Mouse (Mus musculus): ENCODE data around the gene a. TPM values are rescaled to one million over a fixed set of nuclear protein-coding genes. Genes with fewer than 3 reads are reported as not detected.
"Not testable (repeated sequence)": the region's sequence is repeated elsewhere in the genome, so short reads cannot be mapped to it uniquely, and the experiment has no call there.

The a gene
- total RNA-seq, 1 experiment from 2014 or later = not detected

DNA sequence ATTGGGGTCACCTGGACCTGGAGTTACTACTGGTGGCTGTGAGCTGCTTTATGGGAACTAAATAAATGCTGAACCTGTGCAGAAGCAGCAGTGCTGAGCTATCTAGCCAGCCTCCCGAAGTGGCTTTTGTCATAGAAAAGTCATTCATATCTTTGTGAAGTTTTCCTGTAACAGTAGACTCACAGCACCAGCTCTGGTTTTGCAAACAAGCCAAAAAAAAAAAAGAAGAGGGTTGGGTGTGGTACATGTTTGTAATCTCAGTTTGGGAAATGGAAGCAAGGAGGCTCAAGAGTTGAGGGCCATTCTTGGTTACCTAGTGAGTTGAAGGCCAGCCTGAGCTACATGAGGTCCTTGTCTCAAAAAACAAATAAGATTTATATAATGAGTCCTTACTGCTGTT, 29.1 kb downstream of the a start:
- ATAC-seq (replicated peaks; ENCODE audit: insufficient number of reproducible peaks, low FRiP score, low TSS enrichment, poor library complexity, severe bottlenecking) = no peak

DNA sequence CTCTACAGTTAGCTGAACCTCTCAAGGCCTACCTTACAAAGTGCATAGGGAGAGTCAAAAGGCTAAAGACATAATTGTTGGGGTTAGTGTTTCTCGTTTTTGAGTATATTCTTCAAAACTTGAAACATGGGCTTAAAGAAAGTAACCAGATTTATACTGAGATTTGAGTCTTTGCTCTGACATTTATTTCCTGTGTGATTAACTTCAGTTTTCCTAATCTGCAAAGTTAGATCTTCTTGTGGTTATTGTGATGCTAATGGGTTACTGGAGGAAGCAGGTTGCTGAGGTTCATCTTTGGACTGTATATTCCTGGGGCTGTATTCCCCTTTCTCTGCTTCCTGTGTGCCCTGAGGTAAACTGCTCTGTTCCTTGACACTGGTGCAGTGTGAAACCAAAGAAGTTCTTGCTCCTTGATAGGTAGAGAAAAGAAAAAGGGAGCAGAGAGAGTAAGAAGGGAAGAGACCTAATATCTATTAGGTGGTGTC, 34.9 kb downstream of the a start:
- no peak for ATAC-seq (replicated peaks; ENCODE audit: insufficient number of reproducible peaks, low FRiP score, low TSS enrichment, poor library complexity, severe bottlenecking)

DNA sequence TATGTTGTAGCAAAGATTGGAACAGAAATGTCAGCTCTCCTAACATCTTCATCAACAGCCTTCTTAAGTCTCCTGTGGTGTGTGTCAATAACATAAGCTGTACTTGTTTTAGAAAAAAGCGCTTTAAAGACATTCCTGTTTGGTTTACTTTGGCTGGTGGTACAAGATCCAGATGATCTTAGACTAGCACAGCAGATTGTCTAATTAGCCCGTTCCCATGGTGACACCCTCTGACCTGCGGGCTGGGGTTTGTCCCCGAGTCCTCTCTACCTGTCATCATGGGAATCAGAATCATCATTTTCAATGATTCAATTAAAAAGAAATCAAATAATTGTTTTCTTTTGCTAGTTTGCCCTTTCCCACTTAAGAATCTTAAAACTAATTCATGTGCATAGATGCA, 36.3 kb downstream of the a start:
- no peak for ATAC-seq (replicated peaks; ENCODE audit: insufficient number of reproducible peaks, low FRiP score, low TSS enrichment, poor library complexity, severe bottlenecking)

DNA sequence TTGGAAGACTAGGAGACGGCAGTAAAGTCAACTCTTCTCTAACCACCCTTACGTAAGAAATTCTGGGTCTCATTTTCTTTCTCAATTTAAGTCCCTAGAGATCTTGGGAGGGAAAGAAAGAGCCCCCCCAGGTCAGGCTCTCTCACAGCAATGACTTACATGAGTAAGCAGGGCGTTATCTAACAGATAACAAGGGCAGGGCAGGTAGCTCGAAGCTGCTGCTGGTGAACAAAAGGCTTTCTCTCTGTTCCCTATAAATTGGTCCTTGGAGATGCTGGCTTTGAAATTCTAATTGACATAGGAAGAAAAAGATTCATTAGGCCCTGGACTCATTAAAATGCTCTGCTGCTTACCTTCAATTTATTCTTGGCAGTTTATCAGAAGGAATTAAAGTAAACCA, 41.3 kb downstream of the a start:
- no peak for ATAC-seq (replicated peaks; ENCODE audit: insufficient number of reproducible peaks, low FRiP score, low TSS enrichment, poor library complexity, severe bottlenecking)

DNA sequence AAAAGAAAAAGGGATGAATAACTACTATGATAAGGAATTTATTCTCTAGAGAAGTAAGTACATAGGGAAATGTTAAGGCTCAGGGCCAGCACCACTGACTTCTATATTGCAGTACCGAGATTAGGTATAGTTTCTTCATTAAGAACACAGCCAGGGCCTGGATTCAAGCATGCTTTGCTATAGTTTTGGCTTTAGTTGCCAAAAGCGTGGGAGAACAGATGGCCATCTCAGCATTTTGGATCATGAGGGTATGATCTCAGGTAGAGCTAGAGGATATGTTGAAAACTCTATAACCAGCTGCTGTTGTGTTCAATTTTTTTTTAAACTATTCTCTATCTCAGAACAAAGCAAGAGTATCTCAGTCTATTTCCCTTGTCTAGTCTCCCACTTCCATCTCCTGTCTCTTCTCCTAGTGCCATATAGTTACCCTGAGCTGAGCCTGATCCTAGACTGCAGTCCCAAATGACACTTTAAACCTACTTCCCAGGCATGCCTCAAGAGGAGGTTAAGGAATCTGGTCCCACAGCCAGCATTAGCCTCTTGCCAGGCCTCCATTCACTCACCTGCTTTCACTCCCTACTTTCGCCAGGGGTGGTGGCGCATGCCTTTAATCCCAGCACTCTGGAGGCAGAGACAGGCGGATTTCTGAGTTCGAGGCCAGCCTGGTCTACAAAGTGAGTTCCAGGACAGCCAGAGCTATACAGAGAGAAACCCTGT, 43.1 kb downstream of the a start:
- ATAC-seq (replicated peaks; ENCODE audit: insufficient number of reproducible peaks, low FRiP score, low TSS enrichment, poor library complexity, severe bottlenecking) = no peak

DNA sequence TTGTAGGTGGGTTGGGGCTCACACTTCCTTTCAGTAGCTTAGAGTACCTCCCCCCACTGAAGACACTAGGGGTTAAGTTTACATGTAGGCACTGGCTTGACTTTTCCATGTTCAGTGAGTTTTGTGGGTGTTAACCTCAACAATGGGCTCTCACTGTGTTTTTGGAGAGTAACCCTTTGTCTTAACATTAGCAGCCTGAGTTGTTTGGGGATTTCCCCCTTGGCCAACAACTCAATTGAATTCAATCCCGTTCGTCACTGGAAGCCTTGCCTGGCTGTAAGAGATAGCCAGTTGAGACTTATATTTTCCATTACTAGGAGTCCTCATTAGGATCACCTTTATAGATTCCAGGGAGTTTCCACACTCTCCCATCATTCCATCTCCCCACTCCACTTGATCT, 45.3 kb downstream of the a start:
- no peak for ATAC-seq (replicated peaks; ENCODE audit: insufficient number of reproducible peaks, low FRiP score, low TSS enrichment, poor library complexity, severe bottlenecking)

DNA sequence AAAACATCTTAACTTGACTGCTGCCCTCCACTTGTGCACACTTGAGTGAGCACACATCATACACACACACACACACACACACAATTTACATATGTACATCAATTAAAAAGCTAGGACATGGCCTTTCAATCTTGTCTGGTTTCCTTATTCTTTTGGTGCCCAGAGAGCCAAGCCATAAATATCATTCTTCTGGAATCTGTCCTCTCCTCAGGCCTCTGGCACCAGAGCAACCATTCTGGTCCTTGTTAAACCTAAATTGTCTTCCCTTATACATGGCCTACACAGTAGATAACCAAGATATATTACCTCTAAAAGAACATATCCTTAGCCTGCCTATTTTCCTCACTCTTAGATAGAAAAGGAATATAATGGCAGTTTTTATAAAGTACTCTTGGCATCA, 56.9 kb downstream of the a start:
- ATAC-seq (replicated peaks; ENCODE audit: insufficient number of reproducible peaks, low FRiP score, low TSS enrichment, poor library complexity, severe bottlenecking) = no peak

DNA sequence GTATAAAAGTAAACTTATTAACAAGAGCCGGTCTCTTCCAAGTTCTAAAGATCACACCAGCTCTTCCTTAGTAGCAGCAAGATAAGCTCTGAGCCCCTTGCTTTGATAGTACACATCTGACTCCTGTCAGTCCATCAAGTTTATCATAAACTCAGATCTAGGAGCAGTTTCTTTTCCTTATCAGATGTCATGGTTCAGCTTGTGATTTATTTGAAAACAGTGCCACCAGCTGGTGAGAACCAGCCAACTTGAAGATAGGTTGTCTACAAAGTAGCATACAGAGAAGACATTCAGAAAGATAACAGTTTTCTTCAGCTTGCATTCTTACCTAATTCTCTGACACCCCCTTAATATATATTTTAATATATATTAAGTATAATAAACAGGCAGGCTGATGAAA, 64.2 kb downstream of the a start:
- 0 out of 2 replicates have a peak, but pooled peaks have one; percentile 71 for ATAC-seq (replicated peaks; ENCODE audit: insufficient number of reproducible peaks, low FRiP score, low TSS enrichment, poor library complexity, severe bottlenecking)

DNA sequence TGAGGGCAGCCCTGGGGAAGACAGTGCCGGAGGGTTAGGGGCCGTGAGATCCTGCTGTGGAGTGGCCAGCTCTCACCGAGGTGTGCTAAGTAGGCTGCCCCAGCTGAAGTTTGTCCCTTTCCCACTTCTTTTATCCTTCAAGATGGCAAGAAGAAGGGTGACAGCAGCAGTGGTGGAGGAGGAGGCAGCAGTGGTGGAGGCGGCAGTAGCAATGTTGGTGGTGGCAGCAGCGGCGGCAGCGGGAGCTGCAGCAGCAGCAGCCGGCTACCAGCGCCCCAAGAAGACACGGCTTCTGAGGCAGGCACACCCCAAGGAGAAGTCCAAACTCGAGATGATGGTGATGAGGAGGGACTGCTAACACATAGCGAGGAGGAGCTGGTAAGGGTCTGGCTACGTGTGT, 72.5 kb downstream of the a start:
- ATAC-seq (replicated peaks; ENCODE audit: insufficient number of reproducible peaks, low FRiP score, low TSS enrichment, poor library complexity, severe bottlenecking) = no peak

DNA sequence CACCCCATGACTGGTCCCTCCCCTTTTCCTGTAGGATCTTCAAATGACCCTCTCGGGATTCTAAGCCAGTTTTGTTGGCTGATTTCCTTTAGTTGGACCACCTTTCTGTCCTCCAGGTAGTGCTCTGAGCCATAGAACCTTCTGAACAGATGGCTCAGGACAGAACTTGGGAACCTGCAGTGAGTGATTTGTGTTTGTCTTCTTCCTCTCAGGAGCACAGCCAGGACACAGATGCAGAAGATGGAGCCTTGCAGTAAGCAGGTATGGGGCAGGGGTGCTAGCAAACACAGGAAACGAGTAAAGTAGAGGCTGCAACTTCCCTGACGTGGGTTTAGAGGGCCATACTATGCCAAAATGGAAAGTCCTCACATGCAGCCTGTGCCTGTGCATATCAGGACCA, 74.5 kb downstream of the a start:
- ATAC-seq (replicated peaks; ENCODE audit: insufficient number of reproducible peaks, low FRiP score, low TSS enrichment, poor library complexity, severe bottlenecking) = no peak

DNA sequence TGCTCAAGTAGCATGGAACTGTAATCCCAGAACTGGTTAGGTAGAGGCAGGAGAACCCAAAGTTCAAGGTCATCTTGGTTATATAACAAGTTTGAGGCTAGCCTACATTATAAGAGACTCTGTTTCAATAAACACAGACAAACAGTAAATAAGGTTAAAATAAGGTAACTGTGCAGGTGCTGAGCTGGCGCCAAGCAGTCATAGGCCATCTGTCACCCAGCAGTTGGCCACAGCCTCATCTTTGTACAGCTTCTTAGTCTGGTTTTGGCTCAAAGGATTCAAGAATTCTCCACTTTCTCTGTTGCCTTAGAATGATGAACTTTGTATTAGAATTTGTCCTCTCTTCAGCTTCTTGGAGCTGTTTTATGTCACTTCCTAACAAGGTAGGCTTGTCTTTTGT, 76.9 kb downstream of the a start:
- ATAC-seq (replicated peaks; ENCODE audit: insufficient number of reproducible peaks, low FRiP score, low TSS enrichment, poor library complexity, severe bottlenecking) = no peak

DNA sequence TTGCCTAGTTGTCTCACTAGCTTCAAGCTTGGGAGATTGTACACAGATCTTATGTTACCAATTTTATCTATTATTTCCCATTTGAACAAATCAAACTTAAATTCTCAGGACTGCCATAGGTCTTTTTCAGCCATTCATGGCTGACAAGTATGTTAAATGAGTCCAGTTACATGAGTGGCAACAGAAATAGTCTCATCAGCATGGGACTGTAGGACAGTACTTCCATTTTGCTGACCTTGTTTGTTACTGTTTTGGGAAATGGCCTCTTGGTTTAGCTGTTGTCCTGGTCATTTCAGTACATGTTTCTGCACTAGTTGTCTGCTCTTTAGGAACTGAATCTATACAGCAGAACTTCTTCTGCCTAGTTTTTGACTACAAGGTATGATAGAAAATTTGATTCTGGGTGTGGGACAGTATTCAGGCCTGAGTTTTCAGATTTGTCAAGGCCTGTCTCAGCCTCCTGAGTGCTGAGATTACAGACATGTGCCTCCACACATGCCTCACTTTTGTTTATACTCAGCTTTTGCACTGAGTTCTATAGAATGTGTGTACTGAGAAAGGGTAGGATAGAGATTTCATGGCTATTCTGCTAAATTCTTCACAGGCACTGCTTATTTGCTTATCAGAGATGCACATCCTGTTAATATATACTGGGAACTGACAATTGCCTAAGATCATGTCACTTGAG, 78.9 kb downstream of the a start:
- no peak for ATAC-seq (replicated peaks; ENCODE audit: insufficient number of reproducible peaks, low FRiP score, low TSS enrichment, poor library complexity, severe bottlenecking)

DNA sequence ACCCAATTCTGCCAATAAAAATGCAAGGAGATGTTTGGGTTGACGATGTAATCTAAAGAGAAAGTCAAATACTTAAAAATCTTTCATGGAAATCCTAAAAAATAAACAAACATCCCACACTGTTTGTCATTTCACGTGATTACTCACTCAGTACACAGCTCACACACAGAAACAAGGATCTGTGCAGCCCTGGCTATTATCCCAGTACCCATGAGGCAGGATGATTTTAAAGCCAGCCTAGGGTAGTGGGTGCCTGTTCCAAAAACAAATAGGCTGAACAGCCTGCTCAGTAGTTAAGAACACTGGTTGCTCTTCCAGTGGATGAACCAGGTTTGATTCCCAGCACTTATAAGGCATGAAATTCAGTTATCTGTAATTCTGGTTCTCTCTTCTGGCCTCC, 85.4 kb downstream of the a start:
- ATAC-seq (replicated peaks; ENCODE audit: insufficient number of reproducible peaks, low FRiP score, low TSS enrichment, poor library complexity, severe bottlenecking) = no peak

DNA sequence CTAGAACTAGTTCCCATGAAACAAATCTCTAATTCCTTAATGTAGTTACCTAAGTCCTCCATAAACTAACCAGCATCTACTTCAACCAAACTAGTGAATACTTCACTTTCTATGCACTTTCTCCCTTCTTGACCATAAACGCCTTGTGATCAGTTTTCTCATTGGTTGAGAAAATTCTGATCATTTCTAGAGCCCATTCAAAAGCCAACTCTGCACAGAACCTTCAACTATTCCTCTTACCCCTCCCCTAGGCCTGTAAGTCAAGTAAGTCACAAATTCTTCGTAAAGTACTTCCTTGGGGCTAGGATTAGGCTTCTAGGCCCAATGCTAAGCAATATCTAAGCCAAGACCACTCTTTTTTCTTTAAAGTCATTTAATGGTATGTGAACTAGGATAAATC, 100.4 kb downstream of the a start:
- ATAC-seq (replicated peaks; ENCODE audit: insufficient number of reproducible peaks, low FRiP score, low TSS enrichment, poor library complexity, severe bottlenecking) = no peak

DNA sequence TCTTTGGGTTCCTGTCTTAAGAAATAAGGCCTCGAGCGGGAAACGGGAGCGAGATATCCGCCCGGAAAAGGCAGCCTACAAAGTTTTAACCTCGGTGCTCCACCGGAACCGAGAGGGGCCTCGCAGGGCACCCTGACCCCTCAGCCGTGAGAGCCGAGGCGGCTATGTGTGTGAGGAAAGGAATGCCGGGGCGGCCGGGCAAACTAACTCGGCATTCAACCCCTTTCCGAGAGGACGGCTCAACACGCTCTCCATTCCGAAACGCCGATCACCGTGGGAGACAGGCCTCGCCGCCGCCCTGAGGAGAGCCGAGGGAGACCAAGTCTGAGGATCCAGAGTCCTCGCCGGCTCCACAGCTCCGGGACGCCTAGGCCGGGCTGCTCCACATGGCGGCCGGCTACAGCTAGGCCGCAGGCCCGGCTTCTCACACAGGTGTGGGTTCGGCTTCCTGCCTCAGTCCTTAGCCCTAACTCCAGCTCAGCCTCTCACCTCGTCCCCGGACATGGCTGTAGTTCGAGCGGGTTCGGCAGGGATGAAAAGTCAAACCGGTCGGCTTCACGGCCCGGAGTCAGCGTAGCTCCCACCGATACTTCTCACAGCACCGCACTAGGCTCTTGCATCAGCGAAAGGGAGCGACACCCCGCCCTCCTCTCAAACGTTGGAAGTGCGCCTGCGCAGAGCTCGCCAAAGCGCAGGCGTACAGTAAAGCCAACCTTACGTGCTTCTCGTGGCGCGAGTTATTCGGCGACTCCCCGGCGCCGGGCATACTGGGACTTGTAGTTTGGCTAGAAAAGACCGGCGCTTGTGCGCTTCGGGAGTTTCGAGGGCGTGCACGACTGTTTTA, 101.2 kb downstream of the a start, which contains the start of gene Eif2s2:
Eif2s2 (minus strand) TSS at position 735 of the 844 bp plus-strand sequence.
- ATAC-seq (replicated peaks; ENCODE audit: insufficient number of reproducible peaks, low FRiP score, low TSS enrichment, poor library complexity, severe bottlenecking) = peak; percentile 99

DNA sequence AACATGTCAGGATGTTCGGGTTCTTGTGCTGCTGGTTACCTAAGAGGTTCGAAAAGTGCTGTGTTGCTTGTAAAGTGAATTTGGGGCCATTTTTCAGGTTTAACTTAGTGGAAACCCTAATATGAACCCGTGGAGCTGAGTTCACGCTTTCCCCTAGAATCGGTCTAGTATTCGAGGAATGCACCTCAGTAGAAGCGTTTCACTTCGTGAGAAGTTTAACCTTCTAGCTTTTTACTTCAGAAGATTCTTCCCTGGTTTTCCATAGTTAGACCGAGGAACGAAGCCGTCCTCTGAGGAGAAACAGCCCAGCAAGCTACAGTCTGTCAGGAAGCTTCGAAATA, 101.8 kb downstream of the a start:
- ATAC-seq (replicated peaks; ENCODE audit: insufficient number of reproducible peaks, low FRiP score, low TSS enrichment, poor library complexity, severe bottlenecking) = no peak

DNA sequence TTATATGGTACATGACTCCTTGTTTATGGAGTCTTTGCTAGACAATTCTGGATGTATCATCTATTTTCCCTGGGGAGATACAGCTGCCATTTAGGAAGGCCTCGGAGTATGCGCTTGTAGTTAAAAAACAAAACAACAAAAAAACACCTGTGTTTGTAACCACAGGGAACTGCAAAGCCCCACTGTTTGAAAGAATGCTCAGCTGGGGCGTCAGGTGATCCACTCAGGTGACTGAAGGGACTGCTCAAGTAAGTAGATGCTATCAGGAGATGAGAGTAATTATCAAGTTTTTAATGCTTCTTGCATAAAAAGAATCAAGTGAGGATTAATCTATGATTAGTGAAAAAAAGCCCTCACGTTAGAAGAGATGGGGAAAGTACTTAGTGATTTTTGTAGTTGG, 102.3 kb downstream of the a start:
- ATAC-seq (replicated peaks; ENCODE audit: insufficient number of reproducible peaks, low FRiP score, low TSS enrichment, poor library complexity, severe bottlenecking) = no peak

DNA sequence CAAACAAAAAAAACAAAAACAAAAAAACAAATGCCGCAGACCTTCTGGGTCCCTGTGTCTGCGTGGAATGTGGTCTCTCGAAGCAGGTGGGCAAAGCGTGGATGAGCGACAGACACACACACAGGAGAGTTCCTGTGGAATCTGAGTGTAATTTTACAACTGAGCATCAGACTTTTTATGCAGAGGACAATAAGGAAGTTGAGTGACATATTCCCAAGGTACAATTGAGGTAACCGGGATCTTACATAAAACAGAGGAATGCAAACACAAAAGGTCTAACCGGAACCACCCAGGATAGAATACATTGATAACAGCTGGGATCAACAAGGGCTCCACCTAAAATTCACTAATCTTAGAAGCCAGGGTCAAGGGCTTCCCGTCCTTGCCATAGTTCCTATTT, 107.8 kb downstream of the a start:
- ATAC-seq (replicated peaks; ENCODE audit: insufficient number of reproducible peaks, low FRiP score, low TSS enrichment, poor library complexity, severe bottlenecking) = not testable (repeated sequence)

DNA sequence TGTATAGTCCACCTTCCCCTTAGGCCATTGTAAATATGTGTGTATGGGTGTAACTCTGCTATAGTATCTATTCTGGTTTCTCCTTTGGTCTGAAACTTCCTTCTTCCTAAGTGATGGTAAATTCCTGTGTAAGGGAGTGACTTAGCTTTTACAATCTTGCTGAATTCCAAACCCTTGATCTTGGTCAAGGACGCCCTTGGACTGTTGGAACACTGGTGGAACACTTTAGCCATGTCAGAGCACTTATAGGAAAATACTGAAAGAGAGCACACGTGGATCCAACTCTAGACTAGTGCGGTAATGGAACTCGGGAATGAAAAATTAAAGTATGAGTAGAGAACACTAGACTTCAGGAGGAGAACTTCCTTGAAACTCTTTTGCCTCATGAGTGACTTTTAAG, 108.2 kb downstream of the a start:
- ATAC-seq (replicated peaks; ENCODE audit: insufficient number of reproducible peaks, low FRiP score, low TSS enrichment, poor library complexity, severe bottlenecking) = not testable (repeated sequence)

DNA sequence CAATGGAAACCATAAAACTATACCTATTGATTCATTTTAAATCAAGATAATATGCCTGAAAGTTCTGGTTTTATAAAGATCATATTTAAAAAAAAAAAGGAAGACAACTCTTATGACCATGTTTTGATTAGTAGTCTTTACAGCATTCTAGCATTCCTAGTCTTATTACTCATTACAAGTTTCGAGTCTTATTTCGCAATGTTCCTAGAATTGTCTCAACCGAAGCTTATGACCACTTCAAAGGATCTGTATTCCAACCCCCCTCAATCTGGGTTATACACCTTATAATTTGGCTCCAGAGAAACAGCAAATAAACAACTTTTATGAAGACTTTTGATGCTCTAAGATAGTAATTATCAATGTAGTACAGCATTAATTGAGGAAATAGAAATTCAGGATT, 110.9 kb downstream of the a start:
- ATAC-seq (replicated peaks; ENCODE audit: insufficient number of reproducible peaks, low FRiP score, low TSS enrichment, poor library complexity, severe bottlenecking) = no peak

Measured in monocyte, adult 5-6 weeks (primary cell).